ENCODE assay signal across 15 mouse cellular contexts in the genomic region with DNA sequence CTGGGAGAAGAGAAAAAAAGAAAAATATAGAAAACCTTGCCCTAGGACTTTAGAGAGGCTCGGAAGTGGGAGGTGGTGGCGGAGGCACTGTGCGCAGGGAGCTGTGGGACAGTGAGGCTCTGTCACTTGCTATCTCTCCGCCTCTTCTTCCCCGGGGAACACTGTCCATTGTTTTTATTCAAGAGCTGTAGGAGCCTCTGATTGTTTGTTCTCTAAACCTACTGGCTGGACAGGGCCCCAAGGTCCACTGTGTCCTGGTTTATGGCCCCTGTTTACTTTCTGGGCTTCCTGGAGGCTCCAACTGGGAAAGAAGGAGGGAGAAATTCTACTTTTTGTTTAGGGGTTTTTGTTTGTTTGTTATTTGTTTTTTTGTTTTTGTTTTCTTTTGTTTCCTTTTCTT. TPM values are rescaled to one million over a fixed set of nuclear protein-coding genes. Genes with fewer than 3 reads are reported as not detected.
DNase-seq lines count a peak whose midpoint lies in the region; ATAC-seq and TF ChIP-seq lines count a peak whose summit lies in the region.
"Had no signal": no experiment of that assay in that cellular context is flagged by ENCODE, and none has a peak within 500 bp of the region (broad histone marks: within the 10 kb centered on the region; RNA-seq: fewer than 3 reads in every experiment).

No protein-coding gene starts in this region.

- TF ChIP-seq POLR2A in cortical plate, adult 2 months (IDR thresholded peaks at IDR 0.05; ENCODE audit: extremely low read depth, insufficient read depth, low read length) = no peak

- no peak for TF ChIP-seq EP300 in liver, postnatal 0 days (IDR thresholded peaks at IDR 0.05; ENCODE audit: low read depth)

- WGBS in liver, embryonic 15.5 days (ENCODE audit: insufficient replicate concordance) = 35% methylated on average over 5 of the region's 5 CpGs
- WGBS in liver, postnatal 0 days (ENCODE audit: insufficient replicate concordance) = 42% methylated on average over 5 of the region's 5 CpGs

- no peak for TF ChIP-seq CTCF in cortical plate, adult 2 months (IDR thresholded peaks at IDR 0.05; ENCODE audit: extremely low read depth, insufficient read depth, low read length)
- TF ChIP-seq CTCF in liver, postnatal 0 days (IDR thresholded peaks at IDR 0.05; ENCODE audit: low read depth) = no peak

- 0 out of 2 replicates have a peak overlapping the region, but pooled peaks have one; percentile 1 for H3K27ac ChIP-seq in liver, embryonic 15.5 days (replicated peaks)
- H3K27ac ChIP-seq in cortical plate, adult 2 months (ENCODE audit: insufficient read depth, low read length) = peak overlapping the region; percentile 92
- peak overlapping the region; percentile 59 for H3K27ac ChIP-seq in liver, postnatal 0 days (ENCODE audit: low read depth)

- no peaks in the 10 kb centered on the region for H3K9me3 ChIP-seq in liver, embryonic 15.5 days (replicated peaks)
- no peaks in the 10 kb centered on the region for H3K9me3 ChIP-seq in liver, postnatal 0 days (ENCODE audit: low read length)
- H3K9me3 ChIP-seq: heart, embryonic 12.5 days had no signal

- H3K4me3 ChIP-seq in liver, embryonic 15.5 days (replicated peaks) = no peak overlapping the region
- H3K4me3 ChIP-seq in cortical plate, adult 2 months (ENCODE audit: insufficient read depth, low read length) = no peak overlapping the region
- H3K4me3 ChIP-seq in liver, postnatal 0 days (ENCODE audit: low read depth, low read length) = no peak overlapping the region
- H3K4me3 ChIP-seq: heart, embryonic 12.5 days had no signal

- no peak for DNase-seq in frontal cortex, postnatal 36 days (ENCODE audit: low spot score in 2 of 2)
- no peak for DNase-seq in liver
- DNase-seq in liver, postnatal 0 days = no peak
- DNase-seq in cerebellum, adult 9-10 months = no peak
- DNase-seq: cerebellum, adult 11-12 months; gastrocnemius, postnatal 36 days; heart, postnatal 36 days; kidney, postnatal 14 days; lung, postnatal 14 days had no signal

- H3K27me3 ChIP-seq in liver, embryonic 15.5 days = peaks cover 45% of the 10 kb centered on the region
- H3K27me3 ChIP-seq in liver, postnatal 0 days (ENCODE audit: insufficient read depth, low read length) = peaks cover 6% of the 10 kb centered on the region; the same call in 1 of the 2 replicates

- peaks cover 11% of the 10 kb centered on the region for H3K4me1 ChIP-seq in liver, embryonic 15.5 days (replicated peaks)
- no peaks in the 10 kb centered on the region; the same call in 1 of the 2 replicates for H3K4me1 ChIP-seq in cortical plate, adult 2 months (ENCODE audit: control insufficient read depth, insufficient read depth, low read length)
- peaks cover 7% of the 10 kb centered on the region for H3K4me1 ChIP-seq in liver, postnatal 0 days (ENCODE audit: insufficient read depth)

- H3K9ac ChIP-seq in liver, embryonic 15.5 days = no peak overlapping the region
- H3K9ac ChIP-seq in liver, postnatal 0 days (replicated peaks) = no peak overlapping the region
- H3K9ac ChIP-seq: heart, embryonic 12.5 days had no signal

- no peaks in the 10 kb centered on the region for H3K36me3 ChIP-seq in liver, embryonic 15.5 days (replicated peaks)
- no peaks in the 10 kb centered on the region for H3K36me3 ChIP-seq in liver, postnatal 0 days (replicated peaks; ENCODE audit: insufficient read depth, low read length)
- H3K36me3 ChIP-seq: heart, embryonic 12.5 days had no signal

- peak; percentile 44; the same call in 1 of the 2 replicates for ATAC-seq in frontal cortex, adult (ENCODE audit: low TSS enrichment)
- 0 out of 2 replicates have a peak, but pooled peaks have one; percentile 31 for ATAC-seq in liver, embryonic 15.5 days (ENCODE audit: insufficient read depth)
- no peak for ATAC-seq in liver, postnatal 0 days
- no peak for ATAC-seq in cerebellum, adult (ENCODE audit: insufficient number of reproducible peaks, low FRiP score, low TSS enrichment)
- ATAC-seq: inflammation-experienced regulatory T-cells, adult 6 months had no signal

- H3K4me2 ChIP-seq in liver, embryonic 15.5 days = no peak overlapping the region
- H3K4me2 ChIP-seq in liver, postnatal 0 days (ENCODE audit: low read depth, low read length) = no peak overlapping the region
- H3K4me2 ChIP-seq: heart, embryonic 12.5 days had no signal

RNA-seq across cellular contexts. Expression of a gene that starts 6.2 kb away (rescaled TPM):
- 5.0 and 6.6 TPM in 2 replicates for polyA plus RNA-seq in liver, embryonic 15.5 days (2015; fragmentation: Nextera tagmentation; extraction: Ambion mirVana)
- polyA plus RNA-seq in cortical plate, adult 2 months (2012; rRNA removed) = 5.6 and 5.8 TPM in 2 replicates
- 8.1 TPM in 2 replicates for polyA plus RNA-seq in liver, postnatal 0 days (2015; fragmentation: Nextera tagmentation; extraction: Ambion mirVana)

RNA-seq across cellular contexts. Expression of a gene that starts 22.0 kb away (rescaled TPM):
- polyA plus RNA-seq in liver, embryonic 15.5 days (2015; fragmentation: Nextera tagmentation; extraction: Ambion mirVana) = 5.6 and 5.7 TPM in 2 replicates
- polyA plus RNA-seq in cortical plate, adult 2 months (2012; rRNA removed) = 21.7 and 24.1 TPM in 2 replicates
- polyA plus RNA-seq in liver, postnatal 0 days (2015; fragmentation: Nextera tagmentation; extraction: Ambion mirVana) = 4.9 and 5.6 TPM in 2 replicates

RNA-seq across cellular contexts. Expression of a gene that starts 56.4 kb away (rescaled TPM):
- 18.5 and 19.7 TPM in 2 replicates for polyA plus RNA-seq in liver, embryonic 15.5 days (2015; fragmentation: Nextera tagmentation; extraction: Ambion mirVana)
- polyA plus RNA-seq in cortical plate, adult 2 months (2012; rRNA removed) = 5.7 and 6.3 TPM in 2 replicates
- polyA plus RNA-seq in liver, postnatal 0 days (2015; fragmentation: Nextera tagmentation; extraction: Ambion mirVana) = 9.3 and 11.4 TPM in 2 replicates

RNA-seq across cellular contexts. Expression of a gene that starts 56.6 kb away (rescaled TPM):
- polyA plus RNA-seq in liver, embryonic 15.5 days (2015; fragmentation: Nextera tagmentation; extraction: Ambion mirVana) = 19.1 and 19.4 TPM in 2 replicates
- 27.9 and 29.6 TPM in 2 replicates for polyA plus RNA-seq in cortical plate, adult 2 months (2012; rRNA removed)
- polyA plus RNA-seq in liver, postnatal 0 days (2015; fragmentation: Nextera tagmentation; extraction: Ambion mirVana) = 9.1 and 10.3 TPM in 2 replicates

Comparison
In these comparisons a context has a peak if more than half of its experiments do, and no peak if none do; other contexts are left out.
1. ATAC-seq: peak in frontal cortex, adult (single experiment) and liver, embryonic 15.5 days (single experiment); none in liver, postnatal 0 days (single experiment) and cerebellum, adult (single experiment).
2. H3K27ac ChIP-seq: peak in every context shown above with its lines; median percentile 92 in cortical plate, adult 2 months; 59 in liver, postnatal 0 days; 1 in liver, embryonic 15.5 days.